Mouse (Mus musculus) T-helper 1 cell (primary cell): ENCODE measurements around the gene Uba7.
"Not testable (repeated sequence)": the region's sequence is repeated elsewhere in the genome, so short reads cannot be mapped to it uniquely, and the experiment has no call there.

Experiments used
- in situ Hi-C: fragments of 300-600 bp; cut with MboI, MseI; formaldehyde crosslinking; loops from one replicate; pipeline ENCODE4 v1.15.1; 2025; ENCODE audit warnings: high pct_unique_total_duplicates

Gene Uba7

GRCm38 (mm10) chr9:107992197-107992596, 16.9 kb downstream of the Uba7 start, which contains the start of gene Cdhr4:
Gene Cdhr4, plus strand, starts transcription at chr9:107992497.
- in situ Hi-C loops, result no loop called here

GRCm38 (mm10) chr9:107993013-107993412, 17.7 kb downstream of the Uba7 start:
- in situ Hi-C loops, result no loop called here

- in situ Hi-C loops, result no loop called here
These were observed 19.2 kb downstream of the Uba7 start for GRCm38 (mm10) chr9:107994464-107994863.

GRCm38 (mm10) chr9:107995513-107995912, 20.2 kb downstream of the Uba7 start:
- in situ Hi-C loops, result no loop called here

- in situ Hi-C loops, result no loop called here
These were observed 20.7 kb downstream of the Uba7 start, which contains the start of gene Gm20662 for GRCm38 (mm10) chr9:107996049-107996448. Gene Gm20662, plus strand, starts transcription at chr9:107996349.

GRCm38 (mm10) chr9:108001922-108002770, 26.8 kb downstream of the Uba7 start, which contains the start of gene Ip6k1:
Gene Ip6k1, plus strand, starts transcription at chr9:108002501.
- in situ Hi-C loops, result no loop called here

- in situ Hi-C loops, result no loop called here
These were observed 27.6 kb downstream of the Uba7 start for GRCm38 (mm10) chr9:108002778-108003530.

- in situ Hi-C loops, result no loop called here
These were observed 28.2 kb downstream of the Uba7 start for GRCm38 (mm10) chr9:108003531-108003890.

GRCm38 (mm10) chr9:108008041-108008440, 32.7 kb downstream of the Uba7 start:
- in situ Hi-C loops, result no loop called here

GRCm38 (mm10) chr9:108010385-108010784, 35.1 kb downstream of the Uba7 start:
- in situ Hi-C loops, result no loop called here

- in situ Hi-C loops, result not testable (repeated sequence)
These were observed 38.3 kb downstream of the Uba7 start for GRCm38 (mm10) chr9:108013577-108013976.

GRCm38 (mm10) chr9:108017127-108017526, 41.8 kb downstream of the Uba7 start:
- in situ Hi-C loops, result loop anchor here (5.0 kb wide), 1 partner anchor 40 kb away; no protein-coding TSS in a partner anchor

GRCm38 (mm10) chr9:108020741-108021140, 45.4 kb downstream of the Uba7 start:
- in situ Hi-C loops, result no loop called here

GRCm38 (mm10) chr9:108023216-108023615, 47.9 kb downstream of the Uba7 start:
- in situ Hi-C loops, result no loop called here

GRCm38 (mm10) chr9:108026584-108026983, 51.3 kb downstream of the Uba7 start:
- in situ Hi-C loops, result no loop called here

GRCm38 (mm10) chr9:108027867-108028266, 52.6 kb downstream of the Uba7 start:
- in situ Hi-C loops, result no loop called here

- in situ Hi-C loops, result no loop called here
These were observed 56.8 kb downstream of the Uba7 start for GRCm38 (mm10) chr9:108032126-108032525.
